Mouse (Mus musculus): ENCODE measurements around the gene St8sia6. TPM values are rescaled to one million over a fixed set of nuclear protein-coding genes. Genes with fewer than 3 reads are reported as not detected.

The St8sia6 gene
- polyA plus RNA-seq, 1 experiment: 1.2 TPM

DNA sequence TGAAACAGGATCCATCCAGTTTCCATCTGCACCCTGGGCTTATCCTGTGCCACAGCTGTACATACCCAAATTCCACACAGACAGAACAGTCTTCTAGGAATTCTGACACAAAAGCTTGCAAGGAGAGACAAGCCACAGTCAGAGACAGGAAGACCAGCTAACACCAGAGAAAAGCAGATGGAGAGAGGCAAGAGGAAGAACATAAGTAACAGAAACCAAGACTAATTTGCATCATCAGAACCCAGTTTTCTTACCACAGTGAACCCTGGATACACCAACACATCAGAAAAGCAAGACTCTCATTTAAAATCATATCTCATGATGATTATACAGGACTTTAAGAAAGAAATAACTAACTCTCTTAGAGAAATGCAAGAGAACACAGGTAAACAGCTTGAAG, 16.8 kb downstream of the St8sia6 start:
- H3K9ac ChIP-seq (ENCODE audit: low read depth, poor library complexity, severe bottlenecking): no peak overlapping the region; the same call in 1 of the 2 replicates

DNA sequence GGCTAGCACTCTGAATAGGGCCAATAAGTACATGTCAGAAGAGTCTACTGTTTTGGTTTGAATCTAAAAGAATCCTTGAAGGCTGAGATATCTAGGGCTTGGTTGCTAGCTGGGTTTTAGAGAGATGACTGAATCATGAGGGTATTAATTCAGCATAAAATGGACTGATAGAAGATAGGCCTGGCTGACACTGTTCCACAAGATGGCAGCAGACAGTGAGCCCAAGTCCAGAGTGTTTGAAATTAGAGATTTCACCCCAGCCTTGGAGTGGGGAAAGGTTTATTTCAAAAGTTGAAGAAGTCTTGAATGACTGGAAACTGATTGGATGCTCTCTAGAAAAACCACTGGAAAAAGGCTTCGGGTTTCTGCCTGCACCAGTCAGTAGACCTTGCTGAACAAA, 17.4 kb downstream of the St8sia6 start:
- H3K9ac ChIP-seq (ENCODE audit: low read depth, poor library complexity, severe bottlenecking): no peak overlapping the region; the same call in 1 of the 2 replicates
- no peak overlapping the region for H3K27ac ChIP-seq (ENCODE audit: insufficient read depth, low read length)
- H3K36me3 ChIP-seq (ENCODE audit: control insufficient read depth, insufficient read depth, low read length, poor library complexity, severe bottlenecking): no peaks in the 10 kb centered on the region
- TF ChIP-seq EP300 (IDR thresholded peaks at IDR 0.05; ENCODE audit: insufficient read depth, low read depth, low read length) (no peak), CTCF (IDR thresholded peaks at IDR 0.05; ENCODE audit: low read depth, low read length) (no peak), POLR2A (IDR thresholded peaks at IDR 0.05; ENCODE audit: insufficient read depth, low read length) (no peak)
- H3K4me1 ChIP-seq (ENCODE audit: control insufficient read depth, insufficient read depth, low read length): no peaks in the 10 kb centered on the region
- H3K4me3 ChIP-seq (ENCODE audit: low read depth, low read length): no peak overlapping the region
- H3K9me3 ChIP-seq (replicated peaks; ENCODE audit: control insufficient read depth, insufficient read depth, low read length, poor library complexity, severe bottlenecking): no peaks in the 10 kb centered on the region
- H3K27me3 ChIP-seq (ENCODE audit: control insufficient read depth, insufficient read depth, low read length, poor library complexity, severe bottlenecking): no peaks in the 10 kb centered on the region

More for the DNA sequence above, 16.8 kb downstream of the St8sia6 start:
- Histone ChIP-seq H3K9me3 (replicated peaks; ENCODE audit: control insufficient read depth, insufficient read depth, low read length, poor library complexity, severe bottlenecking) (no peaks in the 10 kb centered on the region), H3K4me1 (ENCODE audit: control insufficient read depth, insufficient read depth, low read length) (no peaks in the 10 kb centered on the region), H3K4me3 (ENCODE audit: low read depth, low read length) (no peak overlapping the region), H3K27me3 (ENCODE audit: control insufficient read depth, insufficient read depth, low read length, poor library complexity, severe bottlenecking) (no peaks in the 10 kb centered on the region), H3K36me3 (ENCODE audit: control insufficient read depth, insufficient read depth, low read length, poor library complexity, severe bottlenecking) (no peaks in the 10 kb centered on the region), H3K27ac (ENCODE audit: insufficient read depth, low read length) (no peak overlapping the region)
- no peak for TF ChIP-seq EP300 (IDR thresholded peaks at IDR 0.05; ENCODE audit: insufficient read depth, low read depth, low read length)
- TF ChIP-seq POLR2A (IDR thresholded peaks at IDR 0.05; ENCODE audit: insufficient read depth, low read length): no peak
- no peak for TF ChIP-seq CTCF (IDR thresholded peaks at IDR 0.05; ENCODE audit: low read depth, low read length)

DNA sequence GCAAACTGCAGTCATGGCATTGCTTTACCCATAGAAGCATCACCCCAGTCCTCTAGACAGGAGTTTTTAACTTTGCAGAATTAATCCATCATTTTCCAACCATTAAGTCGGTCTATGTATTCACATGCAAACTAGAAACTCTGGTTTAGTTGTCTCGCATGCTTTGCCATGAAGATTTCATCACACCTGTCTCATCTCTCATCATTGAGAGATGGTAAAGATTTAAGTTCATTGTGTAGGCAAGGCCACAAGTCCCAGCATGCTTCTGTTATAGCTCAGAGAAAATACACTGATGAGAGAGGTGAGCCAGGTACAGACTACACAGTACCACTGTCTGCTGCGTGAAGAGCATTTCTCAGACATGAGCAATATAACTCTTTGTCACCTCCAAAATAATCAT, 18.8 kb downstream of the St8sia6 start:
- no peak for TF ChIP-seq CTCF (IDR thresholded peaks at IDR 0.05; ENCODE audit: low read depth, low read length)
- no peak for TF ChIP-seq POLR2A (IDR thresholded peaks at IDR 0.05; ENCODE audit: insufficient read depth, low read length)
- no peak for TF ChIP-seq EP300 (IDR thresholded peaks at IDR 0.05; ENCODE audit: insufficient read depth, low read depth, low read length)
- Histone ChIP-seq H3K27me3 (ENCODE audit: control insufficient read depth, insufficient read depth, low read length, poor library complexity, severe bottlenecking) (no peaks in the 10 kb centered on the region), H3K4me1 (ENCODE audit: control insufficient read depth, insufficient read depth, low read length) (no peaks in the 10 kb centered on the region), H3K4me3 (ENCODE audit: low read depth, low read length) (no peak overlapping the region), H3K9me3 (replicated peaks; ENCODE audit: control insufficient read depth, insufficient read depth, low read length, poor library complexity, severe bottlenecking) (no peaks in the 10 kb centered on the region), H3K36me3 (ENCODE audit: control insufficient read depth, insufficient read depth, low read length, poor library complexity, severe bottlenecking) (no peaks in the 10 kb centered on the region), H3K9ac (ENCODE audit: low read depth, poor library complexity, severe bottlenecking) (no peak overlapping the region), H3K27ac (ENCODE audit: insufficient read depth, low read length) (no peak overlapping the region)

DNA sequence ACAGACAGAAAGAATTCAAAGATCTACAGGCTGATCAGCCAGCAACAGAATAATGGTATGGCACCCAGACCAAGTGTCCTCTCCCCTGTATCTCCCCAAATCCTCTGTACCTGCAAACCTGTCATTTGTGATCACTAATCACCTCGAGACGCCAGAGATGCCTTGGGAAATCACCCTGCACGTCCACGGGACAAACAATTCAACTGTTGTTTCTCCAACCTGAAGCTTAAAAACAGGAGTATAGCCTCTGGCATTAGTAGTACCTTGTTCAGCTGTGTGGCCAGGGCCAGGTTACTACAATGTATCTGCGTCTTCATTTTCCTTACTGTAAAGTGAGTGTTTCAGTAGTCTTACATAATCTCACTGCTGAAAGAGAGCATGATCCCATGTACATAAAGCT, 25.3 kb downstream of the St8sia6 start:
- Histone ChIP-seq H3K36me3 (ENCODE audit: control insufficient read depth, insufficient read depth, low read length, poor library complexity, severe bottlenecking) (no peaks in the 10 kb centered on the region), H3K9ac (ENCODE audit: low read depth, poor library complexity, severe bottlenecking) (no peak overlapping the region), H3K27me3 (ENCODE audit: control insufficient read depth, insufficient read depth, low read length, poor library complexity, severe bottlenecking) (no peaks in the 10 kb centered on the region), H3K4me3 (ENCODE audit: low read depth, low read length) (no peak overlapping the region), H3K27ac (ENCODE audit: insufficient read depth, low read length) (peak overlapping the region; percentile 25; the same call in 1 of the 2 replicates), H3K4me1 (ENCODE audit: control insufficient read depth, insufficient read depth, low read length) (no peaks in the 10 kb centered on the region), H3K9me3 (replicated peaks; ENCODE audit: control insufficient read depth, insufficient read depth, low read length, poor library complexity, severe bottlenecking) (no peaks in the 10 kb centered on the region)
- TF ChIP-seq CTCF (IDR thresholded peaks at IDR 0.05; ENCODE audit: low read depth, low read length) (no peak), POLR2A (IDR thresholded peaks at IDR 0.05; ENCODE audit: insufficient read depth, low read length) (no peak)

DNA sequence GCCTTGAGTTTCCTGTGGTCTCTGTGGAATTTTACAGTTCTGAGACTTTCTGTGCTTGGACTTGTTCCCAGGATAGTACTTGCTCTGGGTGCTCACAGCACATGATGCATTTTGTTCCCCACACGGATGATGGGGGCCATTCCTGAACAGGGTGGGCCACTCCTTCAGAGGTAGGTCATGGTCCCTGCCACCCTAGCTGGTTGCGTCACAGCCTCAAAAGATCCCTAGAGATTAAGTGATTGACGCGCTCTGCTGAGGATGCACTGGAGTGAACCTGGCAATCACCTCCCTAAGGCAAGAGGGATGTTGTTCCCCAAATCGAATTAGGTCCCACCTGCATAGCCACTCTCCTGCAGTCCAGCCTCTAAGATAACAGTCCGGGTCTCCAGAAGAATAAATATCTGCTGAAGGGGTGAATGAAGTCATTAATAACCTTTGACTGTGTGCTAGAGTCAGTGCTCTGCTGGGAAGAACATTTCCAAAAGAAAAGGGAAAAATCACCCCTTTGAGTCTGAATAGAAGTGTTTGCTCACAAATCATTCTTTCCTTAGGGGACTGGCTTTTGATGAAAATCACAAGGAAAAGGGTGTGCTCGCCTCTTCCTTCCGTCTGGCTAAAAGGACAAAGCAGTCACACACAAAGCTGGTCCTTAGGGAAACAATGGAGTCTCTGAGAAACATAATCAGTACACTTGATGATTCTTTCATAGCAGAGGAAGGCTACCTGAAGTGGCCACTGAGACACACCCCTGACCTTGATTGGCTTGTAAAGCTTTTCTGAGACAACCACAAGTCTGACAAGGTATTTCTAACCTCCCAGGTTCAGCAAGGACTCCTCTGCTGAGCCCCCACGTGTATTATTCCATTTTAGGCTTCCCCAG, 26.1 kb downstream of the St8sia6 start:
- Histone ChIP-seq H3K9ac (ENCODE audit: low read depth, poor library complexity, severe bottlenecking) (no peak overlapping the region), H3K27ac (ENCODE audit: insufficient read depth, low read length) (peak overlapping the region; percentile 25; the same call in 1 of the 2 replicates), H3K9me3 (replicated peaks; ENCODE audit: control insufficient read depth, insufficient read depth, low read length, poor library complexity, severe bottlenecking) (no peaks in the 10 kb centered on the region), H3K4me3 (ENCODE audit: low read depth, low read length) (no peak overlapping the region), H3K4me1 (ENCODE audit: control insufficient read depth, insufficient read depth, low read length) (no peaks in the 10 kb centered on the region), H3K36me3 (ENCODE audit: control insufficient read depth, insufficient read depth, low read length, poor library complexity, severe bottlenecking) (no peaks in the 10 kb centered on the region), H3K27me3 (ENCODE audit: control insufficient read depth, insufficient read depth, low read length, poor library complexity, severe bottlenecking) (no peaks in the 10 kb centered on the region)
- no peak for TF ChIP-seq POLR2A (IDR thresholded peaks at IDR 0.05; ENCODE audit: insufficient read depth, low read length)
- TF ChIP-seq EP300 (IDR thresholded peaks at IDR 0.05; ENCODE audit: insufficient read depth, low read depth, low read length): no peak
- TF ChIP-seq CTCF (IDR thresholded peaks at IDR 0.05; ENCODE audit: low read depth, low read length): no peak

DNA sequence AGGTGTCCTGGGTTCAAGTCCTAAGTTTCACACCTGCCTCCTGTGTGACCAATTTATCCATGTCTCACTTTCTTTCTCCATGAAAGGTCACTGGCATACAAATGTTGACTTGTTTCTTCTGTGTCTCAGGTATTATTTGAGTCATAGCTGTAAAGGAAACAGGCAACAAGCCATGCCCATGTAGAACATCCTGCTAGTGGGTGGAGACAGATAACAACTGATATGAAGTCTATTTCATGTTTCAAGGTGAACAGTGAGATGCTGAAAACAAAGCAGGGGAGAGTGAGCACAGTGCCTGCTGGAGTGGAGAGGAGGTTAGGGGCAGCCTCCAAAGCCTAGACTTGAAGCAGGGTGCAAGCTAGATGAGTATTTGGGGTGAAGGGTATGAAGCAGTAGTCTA, 33.5 kb downstream of the St8sia6 start:
- H3K27ac ChIP-seq (ENCODE audit: insufficient read depth, low read length): no peak overlapping the region
- no peaks in the 10 kb centered on the region for H3K36me3 ChIP-seq (ENCODE audit: control insufficient read depth, insufficient read depth, low read length, poor library complexity, severe bottlenecking)
- H3K4me1 ChIP-seq (ENCODE audit: control insufficient read depth, insufficient read depth, low read length): no peaks in the 10 kb centered on the region
- H3K9me3 ChIP-seq (replicated peaks; ENCODE audit: control insufficient read depth, insufficient read depth, low read length, poor library complexity, severe bottlenecking): no peaks in the 10 kb centered on the region
- no peak overlapping the region for H3K4me3 ChIP-seq (ENCODE audit: low read depth, low read length)
- TF ChIP-seq EP300 (IDR thresholded peaks at IDR 0.05; ENCODE audit: insufficient read depth, low read depth, low read length) (no peak), POLR2A (IDR thresholded peaks at IDR 0.05; ENCODE audit: insufficient read depth, low read length) (no peak), CTCF (IDR thresholded peaks at IDR 0.05; ENCODE audit: low read depth, low read length) (no peak)
- no peaks in the 10 kb centered on the region; the same call in 1 of the 2 replicates for H3K27me3 ChIP-seq (ENCODE audit: control insufficient read depth, insufficient read depth, low read length, poor library complexity, severe bottlenecking)
- H3K9ac ChIP-seq (ENCODE audit: low read depth, poor library complexity, severe bottlenecking): no peak overlapping the region
